Mouse (Mus musculus) thymus, postnatal 36 days (tissue): ENCODE results near the gene Ccs.
A peak's percentile ranks its signal among the peaks of the same experiment; 100 is the strongest.
"Not testable (repeated sequence)": the region's sequence is repeated elsewhere in the genome, so short reads cannot be mapped to it uniquely, and the experiment has no call there.

Experiments used
- DNase-seq, 2 experiments: peaks; one replicate each; pipeline ENCODE4 v3.0.0; 2022; ENCODE audit warnings: mixed read lengths in 2 of 2

Gene Ccs

GRCm38 (mm10) chr19:4839149-4839548 is at the start of gene Ccs, which contains the start of gene Ccdc87:
TSS of gene Ccs (minus strand) at chr19:4839332.
TSS of gene Ccdc87 (plus strand) at chr19:4839366.
- DNase-seq: peak; percentile 91 to 95

- DNase-seq: no peak
Measured at GRCm38 (mm10) chr19:4883961-4884360, 44.8 kb upstream of the Ccs start.

- DNase-seq: no peak
Measured at GRCm38 (mm10) chr19:4879324-4879703, 40.2 kb upstream of the Ccs start.

- peak; percentile 95 to 97 for DNase-seq
Measured at GRCm38 (mm10) chr19:4878405-4879323, 39.5 kb upstream of the Ccs start, which contains the start of gene Zdhhc24. TSS of gene Zdhhc24 (plus strand) at chr19:4878668.

GRCm38 (mm10) chr19:4877785-4878184 is 38.7 kb upstream of the Ccs start, which contains the start of gene Actn3:
TSS of gene Actn3 (minus strand) at chr19:4877909.
- peak in 1 of 2 experiments; percentile 27 for DNase-seq

GRCm38 (mm10) chr19:4876755-4877154 is 37.6 kb upstream of the Ccs start:
- no peak for DNase-seq

- no peak for DNase-seq
Measured at GRCm38 (mm10) chr19:4876241-4876640, 37.1 kb upstream of the Ccs start.

GRCm38 (mm10) chr19:4874613-4875012 is 35.5 kb upstream of the Ccs start:
- DNase-seq: not testable (repeated sequence)

GRCm38 (mm10) chr19:4865147-4865546 is 26.0 kb upstream of the Ccs start:
- peak in 1 of 2 experiments; percentile 32 for DNase-seq

GRCm38 (mm10) chr19:4863048-4863447 is 23.9 kb upstream of the Ccs start:
- no peak for DNase-seq

- DNase-seq: no peak
Measured at GRCm38 (mm10) chr19:4859081-4859480, 19.9 kb upstream of the Ccs start.

- no peak for DNase-seq
Measured at GRCm38 (mm10) chr19:4855951-4856350, 16.8 kb upstream of the Ccs start.

GRCm38 (mm10) chr19:4855470-4855820 is 16.3 kb upstream of the Ccs start:
- DNase-seq: no peak

GRCm38 (mm10) chr19:4854552-4855469 is 15.7 kb upstream of the Ccs start, which contains the start of gene Ctsf:
TSS of gene Ctsf (plus strand) at chr19:4855130.
- DNase-seq: no peak

GRCm38 (mm10) chr19:4850281-4850680 is 11.1 kb upstream of the Ccs start:
- no peak for DNase-seq

GRCm38 (mm10) chr19:4849800-4850199 is 10.7 kb upstream of the Ccs start:
- no peak for DNase-seq

GRCm38 (mm10) chr19:4847490-4847889 is 8.4 kb upstream of the Ccs start:
- DNase-seq: peak; percentile 26 to 30

- no peak for DNase-seq
Measured at GRCm38 (mm10) chr19:4845846-4846245, 6.7 kb upstream of the Ccs start.

- DNase-seq: no peak
Measured at GRCm38 (mm10) chr19:4842611-4843010, 3.5 kb upstream of the Ccs start.

- DNase-seq: no peak
Measured at GRCm38 (mm10) chr19:4840848-4841247, 1.7 kb upstream of the Ccs start.

- DNase-seq: no peak
Measured at GRCm38 (mm10) chr19:4838526-4839140, 499 bp downstream of the Ccs start.

GRCm38 (mm10) chr19:4837049-4837448 is 2.1 kb downstream of the Ccs start:
- DNase-seq: no peak

- DNase-seq: no peak
Measured at GRCm38 (mm10) chr19:4836096-4836495, 3.0 kb downstream of the Ccs start.
